Mouse (Mus musculus) megakaryocyte, embryonic 14.5 days (primary cell): ENCODE data around the gene Simc1.
"Not testable (repeated sequence)": the region's sequence is repeated elsewhere in the genome, so short reads cannot be mapped to it uniquely, and the experiment has no call there.

Experiments
- FLI1 ChIP-seq: IDR thresholded peaks from 2 replicates; pipeline ENCODE4 v1.6.1; 2012; ENCODE audit warnings: low read length, inconsistent platforms, mixed read lengths
- GATA1 ChIP-seq: IDR thresholded peaks from 3 replicates; pipeline ENCODE4 v1.6.1; 2012; ENCODE audit warnings: mixed read lengths, low read length, inconsistent platforms, borderline replicate concordance

DNA sequence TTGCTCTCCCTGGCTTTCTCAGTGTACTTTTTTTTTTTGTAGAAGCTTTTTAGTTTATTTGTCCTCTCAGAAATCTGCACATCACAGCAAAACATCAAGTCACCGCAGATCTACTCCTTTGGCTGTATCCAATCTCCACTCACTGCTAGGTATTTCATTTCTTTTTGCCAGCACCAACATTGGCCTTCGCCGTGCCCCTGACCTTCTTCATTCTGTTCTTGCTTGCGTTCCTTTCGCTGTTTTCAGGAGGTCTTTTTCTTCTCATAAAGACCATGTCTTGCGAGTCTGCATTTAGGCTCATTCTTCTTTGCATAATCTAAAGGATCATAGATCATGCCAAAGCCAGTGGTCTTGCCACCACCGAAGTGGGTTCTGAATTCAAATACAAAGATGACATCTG is 4.0 kb upstream of the Simc1 start:
- not testable (repeated sequence) for TF ChIP-seq FLI1, GATA1
